Mouse (Mus musculus): Measurements from ENCODE around the gene Sbno1. TPM values are rescaled to one million over a fixed set of nuclear protein-coding genes. Genes with fewer than 3 reads are reported as not detected.
"Not testable (repeated sequence)": the region's sequence is repeated elsewhere in the genome, so short reads cannot be mapped to it uniquely, and the experiment has no call there.

Gene Sbno1
- polyA plus RNA-seq, 1 experiment from 2014 or later = 116 TPM

DNA sequence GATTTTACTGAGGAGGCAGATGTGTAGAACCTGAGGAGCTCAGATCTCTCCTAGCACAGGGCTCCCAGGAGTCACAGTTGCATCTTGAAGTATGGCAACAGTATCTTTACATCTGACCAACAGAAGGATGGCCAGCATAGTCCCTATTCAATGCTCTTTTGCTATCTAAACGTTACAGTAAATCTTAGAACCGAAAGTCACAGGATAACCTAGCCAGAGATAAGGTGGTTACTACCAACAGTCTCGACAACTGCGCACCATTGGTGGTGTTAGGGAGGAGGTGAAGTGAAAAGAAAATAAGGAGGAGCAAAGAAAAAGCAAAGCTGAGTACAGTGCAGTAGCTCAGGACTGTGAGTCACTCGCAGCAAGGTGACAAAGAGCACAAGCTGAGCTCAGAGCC lies 13.6 kb downstream of the Sbno1 start:
- Histone ChIP-seq H3K27me3 (no peaks in the 10 kb centered on the region), H3K27ac (no peak overlapping the region), H3K4me2 (replicated peaks) (no peak overlapping the region), H3K9ac (replicated peaks) (no peak overlapping the region), H3K36me3 (peaks cover 53% of the 10 kb centered on the region), H3K4me1 (replicated peaks) (no peaks in the 10 kb centered on the region), H3K9me3 (no peaks in the 10 kb centered on the region), H3K4me3 (replicated peaks) (no peak overlapping the region)
- 92% methylated on average over 5 of the region's 5 CpGs for WGBS
- no peak for ATAC-seq

GRCm38 (mm10) chr5:124410808-124411207 lies 15.0 kb downstream of the Sbno1 start:
- no peaks in the 10 kb centered on the region for H3K9me3 ChIP-seq
- ATAC-seq = no peak
- 84% methylated on average over 3 of the region's 3 CpGs for WGBS
- H3K4me2 ChIP-seq (replicated peaks) = no peak overlapping the region
- no peaks in the 10 kb centered on the region for H3K27me3 ChIP-seq
- peaks cover 63% of the 10 kb centered on the region for H3K36me3 ChIP-seq
- H3K9ac ChIP-seq (replicated peaks) = no peak overlapping the region
- H3K4me1 ChIP-seq (replicated peaks) = no peaks in the 10 kb centered on the region
- no peak overlapping the region for H3K27ac ChIP-seq
- no peak overlapping the region for H3K4me3 ChIP-seq (replicated peaks)

DNA sequence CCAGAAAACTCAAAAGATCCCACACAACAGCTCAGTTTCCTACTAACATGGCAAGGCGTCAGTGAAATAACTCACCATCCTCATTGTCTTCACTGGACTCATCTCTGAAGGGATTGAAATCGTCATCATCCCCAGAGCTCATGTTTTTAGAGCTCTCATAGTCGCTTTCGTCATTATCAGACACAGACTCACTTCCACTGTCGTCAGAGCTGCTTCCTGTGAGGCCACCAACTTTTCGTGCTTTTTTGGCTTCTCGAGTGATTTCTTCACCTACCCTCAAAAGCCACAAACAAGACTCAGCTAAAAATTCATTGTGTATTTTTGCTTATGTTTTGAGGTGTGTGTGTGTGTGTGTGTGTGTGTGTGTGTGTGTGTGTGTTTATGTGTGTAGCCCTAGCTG lies 32.1 kb downstream of the Sbno1 start:
- no peaks in the 10 kb centered on the region for H3K27me3 ChIP-seq
- no peaks in the 10 kb centered on the region for H3K4me1 ChIP-seq (replicated peaks)
- no peak overlapping the region for H3K27ac ChIP-seq
- peaks cover 81% of the 10 kb centered on the region for H3K36me3 ChIP-seq
- H3K9ac ChIP-seq (replicated peaks) = no peak overlapping the region
- no peak overlapping the region for H3K4me3 ChIP-seq (replicated peaks)
- H3K9me3 ChIP-seq = no peaks in the 10 kb centered on the region
- 94% methylated on average over 7 of the region's 7 CpGs for WGBS
- ATAC-seq = no peak
- H3K4me2 ChIP-seq (replicated peaks) = no peak overlapping the region

DNA sequence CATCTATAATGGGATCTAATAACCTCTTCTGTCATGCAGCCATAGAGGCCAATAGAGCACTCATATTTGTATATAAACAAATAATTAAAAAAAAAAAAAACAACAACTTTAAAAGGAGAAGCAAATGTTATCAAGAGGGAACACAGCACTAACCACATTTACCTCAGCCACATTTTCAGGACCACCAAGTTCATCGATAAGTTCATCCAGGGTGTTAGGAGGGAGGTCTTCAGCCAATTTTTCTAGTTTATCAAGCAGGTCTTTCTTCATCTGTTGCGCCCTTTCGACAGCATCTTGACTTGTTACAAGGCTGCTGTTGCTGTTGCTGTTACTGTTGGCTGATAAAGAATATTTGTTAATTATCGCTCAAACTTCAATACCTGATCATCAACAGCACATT lies 33.4 kb downstream of the Sbno1 start:
- no peak overlapping the region for H3K4me3 ChIP-seq (replicated peaks)
- 97% methylated on average over 4 of the region's 4 CpGs for WGBS
- no peaks in the 10 kb centered on the region for H3K4me1 ChIP-seq (replicated peaks)
- H3K27me3 ChIP-seq = no peaks in the 10 kb centered on the region
- peaks cover 82% of the 10 kb centered on the region for H3K36me3 ChIP-seq
- H3K9me3 ChIP-seq = no peaks in the 10 kb centered on the region
- no peak overlapping the region for H3K4me2 ChIP-seq (replicated peaks)
- no peak overlapping the region for H3K27ac ChIP-seq
- no peak overlapping the region for H3K9ac ChIP-seq (replicated peaks)
- ATAC-seq = no peak

- no peak overlapping the region for H3K9ac ChIP-seq (replicated peaks)
These were observed 37.9 kb downstream of the Sbno1 start for GRCm38 (mm10) chr5:124387932-124388331.

GRCm38 (mm10) chr5:124380121-124380520 lies 45.7 kb downstream of the Sbno1 start:
- Histone ChIP-seq H3K27me3 (no peaks in the 10 kb centered on the region), H3K27ac (no peak overlapping the region), H3K9me3 (no peaks in the 10 kb centered on the region), H3K4me2 (replicated peaks) (no peak overlapping the region), H3K4me1 (replicated peaks) (no peaks in the 10 kb centered on the region), H3K9ac (replicated peaks) (no peak overlapping the region), H3K4me3 (replicated peaks) (no peak overlapping the region), H3K36me3 (peaks cover 89% of the 10 kb centered on the region)
- 94% methylated on average over 1 of the region's 1 CpGs for WGBS
- no peak for ATAC-seq

More at GRCm38 (mm10) chr5:124387932-124388331, 37.9 kb downstream of the Sbno1 start:
- Histone ChIP-seq H3K9me3 (no peaks in the 10 kb centered on the region), H3K36me3 (peaks cover 86% of the 10 kb centered on the region), H3K4me1 (replicated peaks) (no peaks in the 10 kb centered on the region), H3K4me3 (replicated peaks) (no peak overlapping the region), H3K4me2 (replicated peaks) (no peak overlapping the region), H3K27me3 (no peaks in the 10 kb centered on the region), H3K27ac (no peak overlapping the region)
- ATAC-seq = no peak
- 85% methylated on average over 5 of the region's 5 CpGs for WGBS

GRCm38 (mm10) chr5:124377149-124377548 lies 48.7 kb downstream of the Sbno1 start:
- ATAC-seq = no peak
- Histone ChIP-seq H3K36me3 (peaks cover 86% of the 10 kb centered on the region), H3K4me3 (replicated peaks) (no peak overlapping the region), H3K4me2 (replicated peaks) (no peak overlapping the region), H3K27me3 (no peaks in the 10 kb centered on the region), H3K9me3 (no peaks in the 10 kb centered on the region), H3K27ac (no peak overlapping the region), H3K9ac (replicated peaks) (no peak overlapping the region), H3K4me1 (replicated peaks) (no peaks in the 10 kb centered on the region)
- 97% methylated on average over 4 of the region's 4 CpGs for WGBS

GRCm38 (mm10) chr5:124376401-124376800 lies 49.4 kb downstream of the Sbno1 start:
- Histone ChIP-seq H3K27ac (no peak overlapping the region), H3K9me3 (no peaks in the 10 kb centered on the region), H3K4me3 (replicated peaks) (no peak overlapping the region), H3K9ac (replicated peaks) (no peak overlapping the region), H3K27me3 (no peaks in the 10 kb centered on the region), H3K4me2 (replicated peaks) (no peak overlapping the region), H3K4me1 (replicated peaks) (no peaks in the 10 kb centered on the region), H3K36me3 (peaks cover 86% of the 10 kb centered on the region)
- no peak for ATAC-seq
- 95% methylated on average over 1 of the region's 1 CpGs for WGBS

DNA sequence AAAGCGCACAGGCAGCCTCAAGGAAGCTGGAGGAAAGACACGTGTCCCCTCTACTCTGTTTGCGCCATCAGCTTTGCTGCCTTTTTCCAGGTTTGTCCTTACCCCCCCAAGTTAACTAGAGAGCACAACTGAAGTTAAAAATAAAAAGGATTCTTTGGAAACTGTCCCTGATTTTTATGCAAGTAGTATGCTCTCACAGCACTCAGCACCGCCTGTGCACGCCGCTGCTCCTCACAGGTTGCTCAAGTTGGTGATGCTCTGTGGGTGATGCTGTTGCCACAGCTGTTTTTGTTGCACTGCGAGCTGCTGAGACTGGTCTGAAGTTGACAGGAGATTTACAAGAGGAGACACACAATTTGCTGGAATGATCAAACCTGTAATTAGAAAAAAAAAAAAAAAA lies 51.5 kb downstream of the Sbno1 start:
- Histone ChIP-seq H3K27me3 (no peaks in the 10 kb centered on the region), H3K4me3 (replicated peaks) (no peak overlapping the region), H3K4me2 (replicated peaks) (no peak overlapping the region), H3K9ac (replicated peaks) (no peak overlapping the region), H3K36me3 (peaks cover 85% of the 10 kb centered on the region), H3K27ac (no peak overlapping the region), H3K9me3 (no peaks in the 10 kb centered on the region), H3K4me1 (replicated peaks) (no peaks in the 10 kb centered on the region)
- 98% methylated on average over 7 of the region's 7 CpGs for WGBS
- no peak for ATAC-seq

DNA sequence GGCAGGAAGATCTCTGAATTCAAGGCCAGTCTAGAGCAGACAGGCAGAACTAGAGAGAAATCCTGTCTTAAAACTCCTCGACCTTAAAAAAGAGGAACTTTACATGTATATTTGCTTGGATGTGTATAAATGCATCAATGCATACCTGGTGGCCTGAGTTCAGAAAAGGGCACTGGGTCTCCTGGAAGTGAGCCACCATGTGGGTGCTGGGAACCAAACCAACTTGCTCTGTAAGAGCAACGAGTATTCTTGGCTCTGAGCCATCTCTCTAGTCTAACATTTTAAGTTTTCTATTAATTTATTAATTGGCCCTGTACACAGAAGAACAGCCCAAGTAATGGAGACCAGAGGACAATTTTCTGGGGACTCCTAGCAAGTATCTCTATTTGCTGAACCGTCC lies 59.1 kb downstream of the Sbno1 start:
- Histone ChIP-seq H3K4me3 (replicated peaks) (no peak overlapping the region), H3K27ac (no peak overlapping the region), H3K36me3 (peaks cover 41% of the 10 kb centered on the region), H3K4me2 (replicated peaks) (no peak overlapping the region), H3K4me1 (replicated peaks) (peaks cover 3% of the 10 kb centered on the region; the same call in 1 of the 2 replicates), H3K27me3 (no peaks in the 10 kb centered on the region), H3K9me3 (no peaks in the 10 kb centered on the region), H3K9ac (replicated peaks) (no peak overlapping the region)
- WGBS = 90% methylated on average over 3 of the region's 3 CpGs
- ATAC-seq = no peak

DNA sequence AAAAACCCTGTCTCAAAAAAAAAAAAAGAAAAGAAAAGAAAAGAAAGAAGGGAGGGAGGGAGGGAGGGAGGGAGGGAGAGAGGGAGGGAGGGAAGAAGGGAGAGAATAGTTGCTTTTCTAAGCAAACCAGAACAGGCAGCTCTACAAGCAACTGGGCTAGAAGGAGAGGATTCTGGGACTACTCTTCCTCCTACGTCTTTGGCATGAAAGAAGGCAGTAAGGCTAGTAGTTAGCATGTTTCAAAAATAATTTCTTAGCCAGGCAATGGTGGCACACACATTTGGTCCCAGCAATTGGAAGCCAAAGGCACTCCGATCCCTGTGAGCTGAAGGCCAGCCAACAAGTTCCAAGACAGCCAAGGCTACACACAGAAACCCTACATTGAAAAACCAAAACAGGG lies 60.0 kb downstream of the Sbno1 start:
- H3K9me3 ChIP-seq = no peaks in the 10 kb centered on the region
- H3K27ac ChIP-seq = no peak overlapping the region
- no peak overlapping the region for H3K9ac ChIP-seq (replicated peaks)
- no peak overlapping the region for H3K4me3 ChIP-seq (replicated peaks)
- 89% methylated on average over 2 of the region's 2 CpGs for whole genome bisulfite sequencing
- H3K4me1 ChIP-seq (replicated peaks) = peaks cover 3% of the 10 kb centered on the region; the same call in 1 of the 2 replicates
- no peaks in the 10 kb centered on the region for H3K27me3 ChIP-seq
- ATAC-seq = no peak
- H3K4me2 ChIP-seq (replicated peaks) = no peak overlapping the region
- peaks cover 31% of the 10 kb centered on the region for H3K36me3 ChIP-seq

DNA sequence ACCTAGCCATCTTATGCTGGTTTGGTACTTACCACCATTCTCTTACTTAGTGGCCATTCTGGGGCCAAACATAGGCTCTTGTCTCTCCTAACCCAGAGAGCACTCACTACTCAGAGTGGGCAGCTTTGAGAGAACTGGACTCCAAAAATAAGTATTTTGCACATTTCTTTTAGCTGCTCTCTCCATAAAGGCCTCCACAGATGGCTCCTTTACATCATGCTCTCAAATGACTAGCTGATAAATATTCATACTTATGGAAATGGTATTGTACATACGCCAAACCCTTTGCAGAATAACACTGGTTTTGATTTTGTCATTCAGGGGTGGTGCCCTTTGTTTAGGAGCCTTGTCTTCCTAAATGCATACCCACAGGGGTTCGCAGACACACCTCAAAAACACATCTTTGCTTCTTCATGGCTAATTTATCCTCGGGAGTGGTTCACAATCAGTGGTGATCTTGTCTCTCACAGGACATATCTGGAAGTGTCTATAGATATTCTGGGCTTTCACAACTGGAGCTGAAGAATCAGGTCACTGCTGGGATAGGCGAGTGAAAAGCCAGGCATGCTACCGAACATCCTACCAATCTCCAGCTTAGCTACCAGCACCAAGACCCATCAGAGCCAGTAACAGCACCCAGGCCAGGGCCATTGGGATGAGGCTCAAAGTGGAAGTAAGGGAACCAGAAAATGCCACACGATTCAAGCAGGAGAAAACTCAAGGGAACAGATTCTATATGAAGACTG lies 61.5 kb downstream of the Sbno1 start:
- Histone ChIP-seq H3K4me3 (replicated peaks) (no peak overlapping the region), H3K27ac (0 out of 2 replicates have a peak overlapping the region, but pooled peaks have one; percentile 19), H3K36me3 (peaks cover 19% of the 10 kb centered on the region), H3K9ac (replicated peaks) (no peak overlapping the region), H3K9me3 (no peaks in the 10 kb centered on the region), H3K27me3 (no peaks in the 10 kb centered on the region), H3K4me2 (replicated peaks) (no peak overlapping the region), H3K4me1 (replicated peaks) (peaks cover 3% of the 10 kb centered on the region; the same call in 1 of the 2 replicates)
- 79% methylated on average over 6 of the region's 6 CpGs for WGBS
- no peak for ATAC-seq

- not testable (repeated sequence) for H3K4me2 ChIP-seq (replicated peaks); H3K27ac ChIP-seq; H3K4me1 ChIP-seq (replicated peaks); H3K4me3 ChIP-seq (replicated peaks); ATAC-seq; H3K36me3 ChIP-seq; H3K9ac ChIP-seq (replicated peaks); H3K27me3 ChIP-seq; H3K9me3 ChIP-seq
- WGBS = 90% methylated on average over 5 of the region's 5 CpGs
These were observed 62.8 kb downstream of the Sbno1 start, which contains the start of gene Cdk2ap1 for GRCm38 (mm10) chr5:124362982-124363381. TSS of gene Cdk2ap1 (minus strand) at chr5:124363082.
